Mouse (Mus musculus): ENCODE results near the gene Ccdc183.

The Ccdc183 gene

DNA sequence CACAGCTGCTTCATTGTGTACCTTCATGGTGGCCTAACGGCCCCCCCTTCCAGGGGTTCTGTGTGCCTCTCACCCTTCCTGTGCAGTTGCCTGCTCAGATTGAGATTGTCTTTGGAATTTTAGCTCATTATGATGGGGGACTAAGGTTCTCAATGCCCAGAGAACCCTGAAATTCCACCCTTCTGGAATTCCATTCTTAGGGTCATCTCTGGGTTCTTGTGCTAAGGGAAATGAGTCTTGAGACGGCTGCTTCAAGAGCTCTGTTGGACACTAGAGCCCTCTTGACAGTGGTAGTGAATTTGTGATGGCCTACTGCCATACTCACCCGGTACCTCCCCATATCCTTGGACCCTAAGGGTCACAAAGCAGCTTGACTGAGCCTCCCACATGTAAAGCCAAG lies at the start of gene Ccdc183:
Gene Ccdc183 (minus strand): TSS at position 101 of the 400 bp plus-strand sequence.
- no peak for DNase-seq

DNA sequence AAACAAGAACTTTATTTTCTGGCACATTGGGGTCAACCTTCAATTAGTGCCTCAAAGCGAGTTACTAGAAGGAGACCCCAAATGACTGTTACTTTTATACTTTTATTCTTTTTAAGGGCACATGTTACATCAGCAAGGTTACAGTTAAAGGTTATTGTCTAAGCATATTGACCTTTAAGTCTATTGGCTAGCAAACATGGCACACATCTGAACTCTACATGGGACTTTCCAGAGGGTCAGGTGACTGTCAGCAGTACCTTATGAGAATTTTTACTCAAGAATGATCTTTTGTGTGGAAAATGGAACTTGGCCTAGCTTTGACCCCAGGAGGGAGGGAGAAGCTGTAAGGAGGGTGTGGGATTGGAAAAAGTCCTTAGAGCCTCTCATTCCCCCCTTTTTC lies 49.0 kb upstream of the Ccdc183 start:
- no peak for DNase-seq

DNA sequence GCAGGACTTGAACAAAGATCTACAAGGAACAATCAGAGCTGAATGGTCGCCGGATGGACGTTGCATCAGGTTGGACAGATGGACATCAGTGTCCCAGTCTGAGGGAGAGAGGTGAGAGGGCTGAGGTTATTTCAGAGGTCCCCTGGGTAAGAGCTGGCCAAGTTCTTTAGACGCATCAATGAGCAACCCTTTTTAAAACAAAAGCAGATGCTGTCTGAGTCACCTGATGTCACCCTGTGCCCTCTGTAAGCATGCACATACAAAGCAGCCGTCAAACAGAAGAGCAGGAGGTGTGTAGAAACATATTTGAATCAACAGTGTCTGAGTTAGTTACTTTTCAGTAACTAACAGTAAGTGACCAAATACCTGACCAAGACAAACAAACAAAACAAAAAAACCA lies 46.6 kb upstream of the Ccdc183 start:
- no peak for DNase-seq

DNA sequence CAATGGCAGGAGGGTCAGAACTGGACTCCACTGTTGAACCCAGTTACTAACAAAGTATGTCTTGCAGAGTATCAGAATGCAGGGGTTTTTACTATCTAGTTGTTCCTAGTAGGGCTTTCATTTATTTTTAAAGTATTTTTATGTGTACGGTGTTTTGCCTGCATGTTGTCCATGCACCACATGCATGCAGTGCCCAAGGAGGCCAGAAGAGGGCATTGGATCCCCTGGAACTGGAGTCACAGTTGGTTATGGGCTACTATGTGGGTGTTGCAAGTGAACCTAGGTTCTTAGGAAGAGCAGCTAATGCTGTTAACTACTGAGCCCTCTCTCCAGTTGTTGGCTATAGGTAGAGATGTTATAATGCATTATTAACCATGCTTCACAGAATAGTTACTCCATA lies 46.0 kb upstream of the Ccdc183 start:
- DNase-seq: peak; percentile 89

DNA sequence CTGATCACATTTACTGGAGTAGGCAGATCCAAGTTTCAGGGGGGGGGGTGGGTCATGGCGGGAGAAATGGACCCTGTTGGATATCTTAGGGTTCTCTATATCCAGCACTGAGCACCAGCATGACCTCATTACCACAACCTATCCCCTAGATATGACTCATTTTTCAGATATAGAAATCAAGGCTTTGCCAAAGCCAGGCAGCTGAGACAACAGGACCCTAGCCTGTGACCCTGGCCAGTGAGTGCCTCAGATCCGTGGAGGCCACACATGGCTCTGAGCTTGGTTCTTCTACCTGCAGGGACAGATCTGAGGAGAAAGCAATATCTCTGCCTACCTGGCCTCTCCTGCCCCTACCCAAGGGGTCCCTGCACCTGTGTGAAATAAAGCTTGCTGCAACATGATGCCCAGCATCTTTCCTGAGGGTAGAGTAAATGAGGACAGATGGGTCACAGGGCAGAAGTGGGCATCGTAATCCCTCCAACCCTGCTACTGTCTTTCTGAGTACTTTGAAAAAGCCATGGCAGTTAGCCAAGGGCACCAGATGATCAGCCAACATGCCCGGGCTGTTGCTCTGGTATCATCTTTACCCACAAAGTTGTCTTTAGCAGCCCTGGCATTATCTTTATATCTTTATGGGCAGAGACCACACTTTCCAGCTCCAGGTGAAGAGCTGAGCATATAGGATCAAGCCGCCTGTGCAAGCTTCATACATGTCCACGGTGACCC lies 43.9 kb upstream of the Ccdc183 start:
- no peak for DNase-seq

DNA sequence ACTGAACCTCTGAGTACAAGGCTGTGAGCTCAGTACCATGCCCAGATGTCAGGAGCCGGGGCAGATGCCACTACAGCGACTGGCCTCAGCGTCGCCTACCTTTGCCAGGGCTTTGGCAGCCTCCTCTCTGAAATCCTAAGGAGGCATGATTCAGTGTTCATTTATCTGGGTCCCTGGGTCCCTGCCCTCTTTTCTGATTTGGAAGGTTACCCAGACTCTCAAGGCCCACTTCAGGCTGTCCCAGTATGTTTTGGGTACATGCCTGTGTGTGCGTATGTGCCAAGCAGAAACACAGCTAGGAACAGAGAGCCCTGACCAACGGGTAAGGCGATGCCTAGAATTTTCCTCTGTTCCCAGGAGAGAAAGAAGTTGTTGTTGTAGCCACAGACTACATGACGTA lies 42.8 kb upstream of the Ccdc183 start:
- DNase-seq: no peak

DNA sequence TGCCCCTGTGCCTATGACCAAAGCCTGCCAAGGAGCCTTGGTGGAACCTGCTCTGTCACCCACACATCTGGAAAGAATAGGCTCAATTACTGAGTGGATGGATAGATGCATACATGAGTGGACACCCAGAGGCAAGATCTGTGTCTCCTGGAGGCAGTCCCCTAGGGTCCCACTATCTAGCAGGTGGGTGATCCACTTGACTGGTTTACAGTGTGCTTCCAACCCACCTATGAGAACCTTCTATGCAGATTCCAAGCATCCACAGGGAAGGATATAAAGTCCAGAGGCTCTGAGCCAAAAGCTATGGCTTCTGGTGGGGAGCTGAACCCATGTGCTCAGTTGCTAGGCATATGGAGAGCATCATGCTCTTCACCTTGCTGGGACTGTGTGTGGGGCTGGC lies 40.2 kb upstream of the Ccdc183 start, which contains the start of gene Lcn5:
Gene Lcn5 (plus strand): TSS at position 301 of the 400 bp plus-strand sequence.
- no peak for DNase-seq

DNA sequence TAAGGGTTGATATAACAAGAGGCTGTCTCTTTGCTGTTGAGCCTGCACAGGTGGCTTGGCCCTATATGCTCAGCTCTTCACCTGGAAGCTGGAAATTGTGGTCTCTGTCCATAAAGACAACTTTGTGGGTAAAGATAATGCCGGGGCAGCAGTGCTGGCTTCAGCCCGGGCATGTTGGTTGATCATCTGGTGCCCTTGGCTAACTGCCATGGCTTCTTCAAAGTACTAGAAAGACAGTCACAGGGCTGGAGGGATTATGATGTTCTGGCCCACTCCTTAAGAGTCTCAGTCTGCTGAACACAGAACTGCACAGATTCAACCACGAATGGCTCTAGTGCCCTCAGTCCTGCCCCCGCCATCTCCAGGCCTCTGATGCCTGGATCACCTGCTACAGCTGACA lies 39.8 kb upstream of the Ccdc183 start:
- DNase-seq: no peak

DNA sequence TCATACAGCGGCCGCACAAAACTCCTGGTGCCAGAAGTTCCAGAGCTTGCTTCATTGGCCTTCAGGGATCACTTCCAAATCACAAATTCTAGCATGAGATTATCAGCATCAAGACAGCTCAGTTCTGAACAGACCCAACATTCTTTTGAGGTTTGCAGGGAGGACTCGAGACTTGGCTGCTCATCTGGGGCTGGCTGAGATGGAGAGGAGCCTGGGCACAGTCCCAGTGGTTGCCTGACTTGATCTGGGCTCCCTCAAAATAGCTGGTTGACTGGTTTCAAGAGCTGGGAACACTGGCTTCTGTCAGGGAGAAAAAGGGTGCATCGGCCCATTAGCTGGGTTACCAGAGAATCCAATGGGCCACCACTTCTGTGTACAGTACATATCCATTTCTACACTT lies 39.2 kb upstream of the Ccdc183 start:
- no peak for DNase-seq

DNA sequence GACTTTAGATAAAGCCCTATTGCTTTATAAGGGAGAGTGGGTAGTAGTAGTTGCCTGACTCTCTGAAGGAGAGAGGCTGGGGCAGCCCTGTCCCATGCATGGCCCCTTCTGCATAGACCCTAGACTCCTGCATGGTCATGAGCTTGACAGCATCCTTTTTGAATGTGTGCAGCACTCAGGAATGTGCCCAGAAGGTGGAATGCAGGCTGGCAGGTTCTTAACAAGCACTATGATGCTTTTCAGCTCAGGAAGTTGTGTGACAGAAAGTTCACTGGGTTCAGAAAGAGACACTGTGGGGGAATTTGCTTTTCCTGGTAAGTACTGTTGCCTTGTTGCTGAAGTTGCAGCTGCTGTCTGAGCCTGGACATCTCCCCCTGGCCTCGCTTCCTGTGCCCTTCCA lies 37.0 kb upstream of the Ccdc183 start:
- DNase-seq: no peak

DNA sequence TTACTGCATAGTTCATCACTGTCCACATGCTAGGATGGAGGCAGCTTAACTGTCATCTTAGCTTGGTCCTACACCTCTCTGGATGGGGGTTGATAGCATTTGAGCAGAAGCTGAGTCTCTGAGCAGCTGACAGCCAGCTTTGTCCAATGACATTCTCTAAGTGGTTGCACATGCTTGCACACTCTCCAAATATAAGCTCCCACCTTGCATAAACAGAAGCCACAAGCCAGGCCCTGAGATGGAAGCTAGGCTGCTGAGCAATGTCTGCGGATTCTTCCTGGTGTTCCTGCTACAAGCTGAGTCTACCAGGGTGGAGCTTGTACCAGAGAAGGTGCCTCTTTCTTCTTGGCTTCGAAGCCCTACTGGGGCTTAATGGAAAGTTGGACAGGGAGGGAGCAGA lies 35.4 kb upstream of the Ccdc183 start, which contains the start of gene Lcn8:
Gene Lcn8 (plus strand): TSS at position 219 of the 400 bp plus-strand sequence.
- no peak for DNase-seq

DNA sequence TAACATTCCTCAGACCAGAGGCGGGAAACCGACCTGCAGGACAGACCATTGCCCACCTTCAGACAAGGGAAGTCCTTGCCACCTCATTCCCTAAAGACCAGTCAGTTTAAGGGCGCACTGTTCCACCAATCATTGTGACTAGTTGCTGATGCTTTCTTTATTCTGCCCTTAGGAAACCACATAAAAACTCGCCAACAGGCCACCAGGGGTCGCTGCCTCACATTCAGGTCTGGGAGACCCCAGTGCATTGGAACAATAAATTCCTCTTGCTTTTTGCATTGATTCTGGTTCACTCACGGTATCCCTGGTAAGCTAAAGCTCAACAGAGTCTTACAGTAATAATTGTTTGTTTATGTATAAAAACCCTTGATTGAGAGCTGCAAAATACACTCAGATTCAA lies 22.4 kb upstream of the Ccdc183 start:
- DNase-seq: peak; percentile 85

DNA sequence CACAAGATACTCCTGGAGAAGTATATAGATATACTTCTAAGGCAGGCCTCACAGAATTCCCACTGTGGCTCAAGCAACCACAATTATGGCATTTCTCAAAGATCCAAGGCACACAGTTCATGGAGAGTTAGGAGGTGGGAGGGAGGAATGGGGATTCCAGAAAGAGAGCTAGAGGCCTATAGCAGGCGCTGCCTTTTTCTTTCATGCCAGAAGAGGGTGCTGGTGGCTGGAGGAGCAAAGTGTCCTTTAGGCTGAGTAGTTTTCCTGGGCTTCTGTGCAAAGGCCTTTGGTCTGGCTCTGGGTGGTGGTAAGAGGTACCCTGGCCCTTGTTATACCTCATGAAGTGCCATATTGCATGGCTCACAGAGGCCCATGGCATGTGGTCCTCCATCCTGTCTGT lies 16.6 kb upstream of the Ccdc183 start:
- DNase-seq: no peak

DNA sequence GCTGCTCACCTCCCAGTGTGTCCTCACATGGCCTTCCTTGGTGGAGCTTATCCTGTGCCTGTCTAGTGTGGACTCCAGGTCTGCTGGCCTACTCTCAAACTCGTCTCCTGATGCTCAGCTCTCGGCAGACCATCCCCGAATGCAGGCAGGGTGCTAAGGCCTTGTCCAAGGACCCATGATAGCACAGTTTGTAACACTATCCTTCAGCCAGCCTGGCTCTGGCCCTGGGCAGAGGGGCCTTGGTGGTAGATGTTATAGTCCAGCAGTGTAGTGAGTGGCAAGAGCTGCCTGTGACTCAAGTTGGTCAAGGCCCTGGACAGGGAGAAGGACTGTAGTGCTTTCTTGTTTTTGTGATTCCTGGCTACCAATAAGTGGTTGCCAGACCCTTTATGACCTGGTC lies 16.1 kb upstream of the Ccdc183 start:
- DNase-seq: no peak

DNA sequence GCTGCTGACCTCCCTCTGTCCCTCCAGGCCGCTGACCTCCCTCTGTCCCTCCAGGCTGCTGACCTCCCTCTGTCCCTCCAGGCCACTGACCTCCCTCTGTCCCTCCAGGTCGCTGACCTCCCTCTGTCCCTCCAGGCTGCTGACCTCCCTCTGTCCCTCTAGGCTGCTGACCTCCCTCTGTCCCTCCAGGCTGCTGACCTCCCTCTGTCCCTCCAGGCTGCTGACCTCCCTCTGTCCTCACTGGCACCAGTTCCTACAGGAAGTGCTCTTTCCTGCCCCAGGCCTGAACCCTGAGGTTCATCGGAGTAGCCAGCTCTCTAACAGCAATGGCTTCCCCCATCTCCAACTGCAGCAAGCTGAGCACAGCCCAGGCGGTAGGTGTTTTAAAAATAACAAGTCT lies 11.3 kb upstream of the Ccdc183 start:
- DNase-seq: no peak

DNA sequence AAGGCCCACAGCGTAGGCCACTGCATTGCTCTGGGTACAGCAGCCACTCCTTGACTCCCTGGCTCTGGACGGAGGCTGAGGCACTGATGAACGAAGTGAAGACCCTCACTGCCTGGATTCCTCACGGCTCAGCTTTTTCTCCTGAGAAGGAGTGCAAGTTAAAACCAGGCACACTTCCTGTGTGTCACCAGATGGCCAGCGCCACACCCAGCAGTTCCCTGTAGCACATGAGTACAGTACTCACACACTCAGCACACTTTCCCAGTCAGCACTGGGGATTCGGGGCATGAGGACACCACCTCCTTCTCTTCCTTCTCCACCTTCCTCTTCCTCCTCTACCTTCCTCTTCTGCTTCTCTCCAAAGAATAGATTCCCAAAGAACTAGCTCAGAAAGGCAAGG lies 10.3 kb upstream of the Ccdc183 start, which contains the start of gene Fcna:
Gene Fcna (minus strand): TSS at position 220 of the 400 bp plus-strand sequence.
- no peak for DNase-seq

DNA sequence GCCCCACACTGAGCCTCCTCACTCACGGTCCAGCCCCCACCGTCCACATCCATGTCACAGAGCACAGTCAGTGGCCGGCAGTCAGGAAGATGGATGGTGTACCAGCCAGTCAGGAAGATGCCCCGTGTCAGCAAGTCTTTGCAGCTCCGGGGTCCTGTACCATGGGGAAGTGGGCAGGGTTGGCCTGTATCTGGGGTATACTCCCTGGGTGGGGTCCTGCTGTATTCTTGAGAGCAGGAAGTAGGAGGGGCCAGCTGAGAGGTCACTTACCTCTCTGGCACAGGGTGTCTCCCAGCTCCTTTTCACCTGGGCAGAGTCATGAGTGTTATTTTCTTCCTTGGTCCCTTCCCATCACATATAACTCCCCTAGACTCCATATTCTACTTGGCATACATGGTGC lies 8.5 kb upstream of the Ccdc183 start:
- DNase-seq: no peak

DNA sequence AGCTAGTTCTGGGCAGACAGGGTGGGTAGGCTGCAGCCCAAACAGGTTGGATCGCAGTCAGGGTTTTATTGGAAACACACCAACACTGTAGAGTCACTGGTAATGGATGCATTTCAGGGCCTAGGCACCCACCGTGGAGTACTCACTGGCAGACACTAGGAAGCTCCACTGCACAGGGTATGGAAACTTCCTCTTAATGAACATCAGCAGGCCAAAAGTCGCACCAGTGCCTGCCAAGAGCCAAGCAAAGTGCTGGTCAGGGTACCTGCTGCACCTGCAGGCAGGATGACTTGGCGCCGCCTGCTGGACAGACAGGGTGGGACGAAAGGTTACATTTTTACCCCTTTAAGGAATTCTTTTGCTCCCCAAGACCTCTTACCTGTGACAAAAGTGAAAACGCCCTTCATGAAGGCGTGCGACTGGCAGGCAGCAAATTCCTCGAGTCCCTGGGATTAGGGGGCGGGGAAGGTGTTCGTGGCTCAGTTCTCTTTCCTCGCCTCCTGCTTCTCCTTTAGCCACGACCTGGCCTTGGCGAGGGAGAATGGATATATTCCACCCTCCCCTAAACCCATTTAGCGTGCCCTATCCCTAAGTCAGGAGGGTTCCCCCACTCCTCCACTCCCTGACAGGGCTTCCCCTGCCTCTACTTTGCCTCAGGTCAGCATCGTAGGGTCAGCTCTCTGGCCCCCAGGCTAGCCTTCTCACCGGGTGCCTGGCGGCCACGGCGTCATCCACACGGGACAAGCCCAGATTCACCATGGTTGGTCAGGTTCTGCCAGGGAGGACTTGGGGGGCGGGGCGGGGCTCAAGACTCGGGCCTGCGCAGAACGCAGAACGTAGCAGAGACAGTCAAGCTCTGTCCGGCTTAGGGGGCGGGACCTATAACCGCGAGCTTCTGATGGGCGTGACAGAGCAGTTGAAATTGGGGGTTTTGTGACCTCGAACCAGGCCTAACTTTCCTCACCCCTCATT lies 4.0 kb upstream of the Ccdc183 start, which contains the start of gene Tmem141:
Gene Tmem141 (minus strand): TSS at position 777 of the 972 bp plus-strand sequence.
- peak; percentile 86 for DNase-seq

DNA sequence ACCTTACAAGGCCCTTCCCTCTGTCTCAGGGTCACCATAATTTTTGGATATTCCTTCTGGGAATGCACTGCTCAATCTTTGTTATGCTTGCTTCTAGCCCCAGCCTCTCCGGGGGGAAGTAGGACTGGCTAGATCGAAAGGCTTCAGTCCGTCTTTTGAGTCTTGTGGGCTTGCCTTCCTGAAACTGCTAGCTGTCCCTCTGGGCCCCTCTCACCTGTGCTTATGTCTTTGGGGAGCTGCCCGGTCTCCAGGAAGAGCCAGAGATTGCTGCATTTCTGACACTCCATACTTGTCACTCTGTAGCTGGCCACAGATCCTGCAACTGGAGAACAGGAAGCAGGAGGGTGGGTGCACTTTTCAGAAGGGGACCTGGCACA lies 3.4 kb upstream of the Ccdc183 start:
- no peak for DNase-seq

DNA sequence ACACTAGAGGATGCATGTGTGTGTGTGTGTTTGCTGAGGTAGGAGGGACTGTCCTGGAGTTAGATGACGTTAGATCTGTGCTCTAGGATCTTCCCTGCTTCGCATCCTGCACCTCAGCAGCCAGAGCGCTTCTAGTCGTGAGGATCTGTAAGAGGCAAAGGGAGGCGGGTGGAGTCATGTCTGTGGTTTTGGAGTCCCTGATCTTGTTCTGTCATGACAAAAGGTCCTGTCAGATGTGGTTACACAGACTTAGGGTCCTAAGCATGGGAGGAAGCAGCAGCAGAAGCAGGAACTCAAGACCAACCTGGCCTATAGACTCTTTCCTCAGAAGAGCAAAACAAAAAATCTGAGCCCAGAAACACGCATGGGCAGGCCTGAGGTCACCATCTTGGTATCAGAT lies 2.9 kb upstream of the Ccdc183 start:
- peak; percentile 31 for DNase-seq

DNA sequence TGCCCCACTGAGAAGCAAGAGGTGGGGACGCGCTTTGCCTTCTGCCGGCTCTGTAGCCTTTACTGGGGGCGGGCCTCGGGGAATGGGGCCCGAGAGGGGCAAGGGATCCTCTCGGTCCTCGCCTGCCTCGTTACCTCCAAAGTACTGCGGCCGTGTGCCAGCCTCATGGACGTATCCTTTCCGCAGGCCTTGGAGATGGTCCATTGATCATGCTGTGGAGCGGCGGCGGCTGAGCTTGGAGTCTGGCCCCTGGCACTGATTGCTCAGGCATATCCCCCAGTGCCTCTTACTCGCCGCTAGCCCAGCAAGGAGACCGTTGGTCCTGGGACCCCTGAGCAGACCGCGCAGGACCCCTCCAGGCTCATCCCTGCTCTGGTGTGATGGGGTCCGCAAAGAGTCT lies 1.1 kb downstream of the Ccdc183 start:
- DNase-seq: no peak

DNA sequence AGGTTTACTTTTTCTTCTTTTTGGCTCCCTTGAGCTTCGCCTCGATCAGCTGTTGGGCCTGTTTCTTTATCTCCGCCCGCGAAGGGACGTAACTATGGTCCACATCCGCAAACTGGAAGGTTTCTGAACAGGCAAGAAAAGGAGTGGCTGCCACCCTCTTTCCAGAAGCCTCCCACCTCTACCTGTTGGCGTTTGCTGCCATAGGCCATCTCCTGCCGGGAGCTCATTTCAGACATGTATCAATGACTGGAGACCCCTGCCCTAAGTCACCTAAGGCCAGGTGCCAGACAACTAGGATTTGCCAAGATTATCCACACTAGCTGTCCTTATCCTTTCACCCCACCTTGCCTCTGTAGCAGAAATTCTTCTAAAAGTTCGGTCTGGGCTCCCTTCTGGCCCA lies 8.8 kb downstream of the Ccdc183 start:
- no peak for DNase-seq

DNA sequence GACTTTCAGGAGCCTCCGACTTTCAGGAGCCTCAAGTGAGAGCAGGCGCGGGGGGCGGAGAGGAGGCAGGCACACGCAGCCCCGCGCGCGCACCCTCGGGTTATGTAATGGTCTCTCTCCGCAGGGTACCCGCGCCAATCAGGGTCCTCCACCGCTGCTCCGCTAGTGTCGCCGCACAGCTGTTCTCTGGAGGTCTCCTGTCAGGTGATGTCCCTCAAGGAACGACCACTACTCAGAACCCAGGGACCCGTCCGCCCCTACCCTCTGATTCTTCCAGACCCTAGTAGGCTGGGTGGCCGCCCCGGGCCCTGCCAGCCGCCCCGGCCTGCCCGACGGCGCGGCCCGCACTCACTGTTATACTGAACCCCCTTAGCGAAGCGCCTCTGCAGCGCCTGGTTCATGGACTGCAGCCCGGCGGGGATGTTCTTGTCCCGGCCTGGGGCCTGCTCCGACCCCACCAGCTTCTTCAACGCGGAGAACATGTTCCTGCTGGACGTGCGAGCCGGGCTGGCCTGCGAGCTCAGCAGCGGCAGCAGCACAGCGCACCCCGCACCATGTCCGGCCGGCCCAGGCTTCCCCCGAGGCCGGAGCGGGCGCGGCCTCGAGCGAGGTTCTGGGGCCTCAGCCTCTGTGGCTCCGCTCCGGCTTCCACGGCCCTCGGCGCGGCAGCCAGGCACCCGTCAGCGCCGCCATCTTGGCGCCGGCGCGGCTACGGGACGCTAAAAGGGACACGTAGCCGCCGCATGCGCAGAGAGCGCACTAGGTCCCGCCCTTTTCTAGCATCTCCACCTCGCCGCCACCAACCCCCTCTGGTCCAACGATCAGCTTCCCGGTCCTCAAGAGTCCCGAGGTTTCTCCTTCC lies 9.5 kb downstream of the Ccdc183 start, which contains the start of gene Rabl6:
Gene Rabl6 (minus strand): TSS at position 761 of the 862 bp plus-strand sequence.
- DNase-seq: peak; percentile 91

All from thymus, postnatal 4 days (tissue).